Mouse (Mus musculus) ES-E14 (cell line): ENCODE data around the gene Zfyve1.

Experiments
- CHD2 ChIP-seq: IDR thresholded peaks from 2 replicates; pipeline ENCODE4 v1.6.1; 2014; ENCODE audit warnings: mild to moderate bottlenecking, low read depth, low read length, inconsistent platforms
- MAFK ChIP-seq: IDR thresholded peaks from 2 replicates; pipeline ENCODE4 v1.6.1; 2014; ENCODE audit warnings: mild to moderate bottlenecking, low read depth, low read length, inconsistent platforms; ENCODE audit not compliant: insufficient read depth
- ZC3H11A ChIP-seq: IDR thresholded peaks from 2 replicates; pipeline ENCODE4 v1.6.1; 2012; ENCODE audit warnings: low read depth, mild to moderate bottlenecking, inconsistent platforms, low read length, borderline replicate concordance
- ZNF384 ChIP-seq: IDR thresholded peaks from 2 replicates; pipeline ENCODE4 v1.6.1; 2012; ENCODE audit warnings: low read depth, low read length, inconsistent platforms

GRCm38 (mm10) chr12:83596191-83596954 is 649 bp downstream of the Zfyve1 start:
- TF ChIP-seq ZNF384 (no peak), CHD2 (no peak), MAFK (no peak), ZC3H11A (no peak)
